Mouse (Mus musculus) heart, adult 2 months (tissue): Measurements from ENCODE around the gene Entr1. TPM values are rescaled to one million over a fixed set of nuclear protein-coding genes. Genes with fewer than 3 reads are reported as not detected.

ENCODE experiments used
- DNase-seq, 2 experiments: peaks; one replicate each; pipeline ENCODE4 v3.0.0; 2021
- H3K27ac ChIP-seq: fragments of 200-600 bp; 2 replicates; pipeline ENCODE4 v1.8.1; 2022
- H3K27me3 ChIP-seq: fragments of 200-500 bp; 2 replicates; pipeline ENCODE4 v1.6.1; 2012; ENCODE audit warnings: mild to moderate bottlenecking, low read length, inconsistent platforms, mixed read lengths; ENCODE audit not compliant: control insufficient read depth, insufficient read depth
- H3K36me3 ChIP-seq: fragments of 200-500 bp; 2 replicates; pipeline ENCODE4 v1.6.1; 2012; ENCODE audit warnings: low read length, inconsistent platforms; ENCODE audit not compliant: control insufficient read depth, insufficient read depth
- H3K4me1 ChIP-seq: fragments of 200-500 bp; 2 replicates; pipeline ENCODE4 v1.6.1; 2011; ENCODE audit warnings: low read length; ENCODE audit not compliant: control insufficient read depth, insufficient read depth
- H3K4me3 ChIP-seq: fragments of 200-600 bp; 2 replicates; pipeline ENCODE4 v1.8.1; 2022
- H3K79me2 ChIP-seq: fragments of 200-500 bp; replicated peaks from 2 replicates; pipeline ENCODE4 v1.6.1; 2012; ENCODE audit warnings: mild to moderate bottlenecking, inconsistent platforms, low read length, moderate library complexity, mixed read lengths; ENCODE audit not compliant: control insufficient read depth, insufficient read depth
- H3K9ac ChIP-seq: fragments of 200-500 bp; 2 replicates; pipeline ENCODE4 v1.6.1; 2012; ENCODE audit warnings: low read depth, mild to moderate bottlenecking, control low read depth, inconsistent platforms, low read length, mixed read lengths
- CTCF ChIP-seq: fragments of 200-600 bp; IDR thresholded peaks from 2 replicates; pipeline ENCODE4 v1.8.1; 2022; ENCODE audit warnings: antibody characterized with exemption, mild to moderate bottlenecking, moderate library complexity
- EP300 ChIP-seq: fragments of 200-500 bp; IDR thresholded peaks from 2 replicates; pipeline ENCODE4 v1.6.1; 2011; ENCODE audit warnings: low read depth, low read length, control low read depth; ENCODE audit not compliant: insufficient read depth
- POLR2A ChIP-seq: fragments of 200-500 bp; IDR thresholded peaks from 2 replicates; pipeline ENCODE4 v1.6.1; 2011; ENCODE audit warnings: mild to moderate bottlenecking, low read depth, low read length, control low read depth; ENCODE audit not compliant: insufficient read depth
- WGBS: fragments of 180-500 bp; shearing (Covaris S2); methylation state at CpG from one replicate; pipeline ENCODE4 v1.1.7; 2018; 5-methylcytosine and 5-hydroxymethylcytosine counted together
- intact Hi-C: fragments of 180-260 bp; cut with DNase I; formaldehyde crosslinking; loops from one replicate; pipeline ENCODE4 v1.15.1; 2025
- polyA plus RNA-seq: library from polyadenylated mRNA; depleted of rRNA; stranded (reverse); fragments of >200 nt; gene quantifications from 2 replicates; pipeline ENCODE4 v1.2.3, GENCODE M21; 2012
- total RNA-seq, 2 experiments: library from RNA; stranded (reverse); gene quantifications; 2 replicates each; pipeline ENCODE4 v1.2.3; 2021

Entr1 gene
- total and polyA plus RNA-seq, 3 experiments = 40.5 to 59.7 (median 46.9) TPM

DNA sequence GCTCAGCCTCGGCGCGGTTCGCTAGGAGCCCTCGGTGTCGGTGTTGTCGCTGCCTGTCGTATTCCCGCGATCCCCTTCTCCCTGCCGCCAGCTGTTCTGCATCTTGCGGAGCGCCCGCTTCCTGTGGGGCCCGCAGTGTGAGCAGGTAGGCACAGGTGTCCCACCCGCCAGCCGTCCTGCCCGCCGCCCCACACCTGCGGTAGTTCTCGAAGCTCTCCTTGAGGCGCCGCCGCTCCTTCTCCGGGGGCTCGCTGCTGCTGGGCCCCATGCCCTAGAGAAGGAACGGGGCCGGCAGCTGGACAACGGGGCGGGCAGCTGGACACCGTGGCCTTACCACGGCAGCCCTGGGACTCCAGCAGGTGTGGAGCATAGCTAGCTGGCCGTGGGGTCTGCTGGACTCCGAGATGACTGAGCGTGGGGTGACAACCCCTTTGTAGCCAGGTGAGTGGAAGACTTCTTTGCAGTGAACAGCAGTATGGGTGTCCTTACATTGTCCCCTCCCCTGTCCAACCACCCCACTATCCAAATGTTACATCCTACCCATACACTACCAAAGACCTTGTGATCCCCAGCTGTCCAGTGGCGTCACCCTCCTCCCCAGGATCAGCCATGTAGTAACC lies 36.7 kb downstream of the Entr1 start:
- Histone ChIP-seq H3K27ac (peak overlapping the region; percentile 88), H3K27me3 (no peaks in the 10 kb centered on the region), H3K36me3 (no peaks in the 10 kb centered on the region), H3K9ac (peak overlapping the region; percentile 94), H3K4me1 (peaks cover 8% of the 10 kb centered on the region), H3K79me2 (peaks cover 3% of the 10 kb centered on the region; the same call in 1 of the 2 replicates), H3K4me3 (peak overlapping the region; percentile 60)
- intact Hi-C loops = loop anchor here (1.0 to 5.0 kb wide), 5 partner anchors 27 to 56 kb away; partner anchors contain the start of genes Entr1, Gpsm1, Inpp5e and Pmpca
- no peak for TF ChIP-seq POLR2A
- TF ChIP-seq CTCF = peak; percentile 21; the same call in 1 of the 2 replicates
- 5% methylated on average over 36 of the region's 36 CpGs for WGBS
- DNase-seq = peak in 1 of 2 experiments; percentile 64

DNA sequence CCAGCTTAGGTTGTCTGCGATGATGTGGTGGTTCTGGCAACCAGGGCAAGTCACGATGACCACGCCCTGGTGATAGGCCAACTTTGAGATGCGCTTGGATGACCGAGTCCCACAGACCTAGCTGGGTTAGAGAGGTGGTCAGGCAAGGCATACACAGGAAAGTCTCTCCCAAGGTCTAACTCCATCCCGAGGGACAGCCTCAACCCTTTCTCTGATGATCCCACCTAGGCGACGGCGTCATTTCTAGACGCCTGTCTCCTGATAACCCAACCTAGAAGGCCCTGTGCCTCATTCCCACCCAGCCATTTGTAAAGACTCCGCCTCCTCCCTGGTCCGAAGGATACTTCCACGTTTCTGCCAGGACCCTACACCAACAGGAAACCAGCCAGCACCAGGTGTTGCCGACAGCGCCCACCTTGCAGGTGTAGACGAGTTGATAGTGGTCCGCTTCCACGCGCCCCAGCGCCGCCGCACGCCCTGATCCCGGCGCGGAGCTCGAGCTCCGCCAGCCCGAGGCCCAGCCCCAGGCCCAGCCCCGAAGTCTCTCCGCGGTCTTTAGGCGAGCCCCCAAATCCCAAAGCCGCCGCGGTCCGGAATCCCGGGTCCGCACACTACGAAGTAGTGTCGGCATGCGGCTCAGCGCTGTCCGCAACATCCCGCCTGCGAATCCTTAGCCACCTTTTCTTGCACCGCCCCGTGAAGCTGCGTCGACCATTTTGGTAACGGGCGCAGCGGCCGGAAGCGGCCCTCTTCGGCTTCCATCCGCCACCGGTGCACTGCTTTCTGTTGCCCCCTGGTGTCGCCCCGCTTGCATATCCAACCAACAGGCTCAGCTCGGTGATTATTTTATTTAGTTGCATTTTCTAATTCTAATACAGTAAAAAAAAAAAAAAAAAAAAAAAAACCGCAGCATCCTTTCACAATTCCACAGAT lies 37.5 kb downstream of the Entr1 start, which contains the start of gene Dnlz:
Gene Dnlz (minus strand): TSS at position 753 of the 933 bp plus-strand sequence.
- intact Hi-C loops = loop anchor here (1.0 to 5.0 kb wide), 5 partner anchors 26 to 57 kb away; partner anchors contain the start of genes Entr1, Gpsm1, Inpp5e and Pmpca
- TF ChIP-seq CTCF (peak; percentile 86), EP300 (peak; percentile 84; the same call in 1 of the 2 replicates), POLR2A (peak; percentile 54; the same call in 1 of the 2 replicates)
- WGBS = 1% methylated on average over 62 of the region's 62 CpGs
- H3K9ac ChIP-seq = peak within 1 kb of the TSS; percentile 94
- DNase-seq = peak; percentile 94 to 97
- no peaks in the 10 kb centered on the region for H3K27me3 ChIP-seq
- peaks cover 8% of the 10 kb centered on the region for H3K4me1 ChIP-seq
- no peaks in the 10 kb centered on the region for H3K36me3 ChIP-seq
- H3K27ac ChIP-seq = peak within 1 kb of the TSS; percentile 88
- H3K4me3 ChIP-seq = peak within 1 kb of the TSS; percentile 60
- H3K79me2 ChIP-seq = peaks cover 3% of the 10 kb centered on the region; the same call in 1 of the 2 replicates

DNA sequence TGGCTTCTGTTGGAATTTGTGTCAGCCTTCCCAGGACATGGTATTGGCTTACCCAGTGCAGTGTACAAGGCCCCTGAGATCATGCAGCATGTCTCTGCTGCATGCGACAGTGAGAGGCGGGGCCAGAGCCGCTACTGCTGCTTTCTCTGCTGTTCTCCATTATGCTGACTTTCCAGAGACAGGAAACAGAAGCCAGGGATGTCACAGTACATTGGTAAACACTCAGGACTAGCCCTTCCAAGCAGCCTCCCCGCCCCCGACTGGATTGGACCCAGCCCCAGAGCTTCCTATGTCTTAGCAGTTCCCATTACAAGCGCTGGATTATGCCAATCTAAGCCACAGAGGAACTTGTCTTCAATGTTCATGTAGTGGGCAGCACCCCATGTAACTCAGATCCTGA lies 40.9 kb downstream of the Entr1 start:
- no peak for TF ChIP-seq POLR2A
- no peak for TF ChIP-seq CTCF
- no peak for TF ChIP-seq EP300
- H3K27me3 ChIP-seq = no peaks in the 10 kb centered on the region
- H3K4me1 ChIP-seq = peaks cover 8% of the 10 kb centered on the region
- H3K4me3 ChIP-seq = no peak overlapping the region
- DNase-seq = no peak
- intact Hi-C loops = no loop called here
- H3K9ac ChIP-seq = no peak overlapping the region
- H3K27ac ChIP-seq = no peak overlapping the region
- WGBS = 40% methylated on average over 6 of the region's 6 CpGs
- H3K36me3 ChIP-seq = no peaks in the 10 kb centered on the region
- H3K79me2 ChIP-seq = peaks cover 3% of the 10 kb centered on the region; the same call in 1 of the 2 replicates

DNA sequence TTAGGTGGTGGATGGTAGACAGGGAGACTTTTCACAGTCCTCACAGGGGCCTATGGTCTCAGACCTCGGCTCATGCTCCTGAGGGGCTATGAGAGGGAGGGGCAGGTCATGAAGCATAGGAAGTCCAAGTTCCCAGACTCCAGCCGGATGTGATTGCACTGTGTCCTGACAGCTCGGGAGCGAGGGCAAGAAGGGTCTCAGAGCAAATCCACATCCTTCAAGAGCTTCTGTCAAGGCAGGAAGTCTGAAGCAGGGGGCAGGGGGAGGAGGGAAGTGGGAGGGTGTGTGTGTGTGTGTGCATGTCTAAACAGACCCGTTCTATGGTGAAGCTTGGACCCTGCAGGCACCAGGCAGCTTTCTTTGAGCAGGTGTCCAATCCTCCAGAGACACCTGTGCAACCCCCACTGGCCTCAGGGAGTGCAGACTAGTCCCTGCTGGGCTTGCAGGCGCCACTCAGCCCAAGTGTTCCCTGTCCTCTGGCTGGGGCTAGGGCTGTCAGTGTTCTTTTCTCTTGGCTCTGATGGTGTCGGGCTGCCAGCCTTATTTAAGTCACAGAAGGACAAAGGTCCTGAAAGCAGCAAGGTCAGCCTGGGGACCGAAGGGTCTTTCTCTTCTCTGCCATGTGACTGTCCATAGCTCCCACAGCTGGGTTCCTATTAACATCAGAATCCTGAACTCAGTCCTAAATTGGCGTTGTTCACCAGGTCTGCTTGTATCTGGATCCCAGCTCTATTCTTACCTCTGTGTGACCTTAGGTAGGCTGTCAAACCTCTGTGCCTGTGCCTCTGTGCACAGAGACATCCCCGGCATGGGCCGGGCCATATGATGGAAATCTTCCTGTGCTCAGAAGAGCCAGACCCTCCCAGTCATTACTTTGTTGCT lies 46.3 kb downstream of the Entr1 start:
- no peaks in the 10 kb centered on the region for H3K79me2 ChIP-seq
- peak; percentile 41; the same call in 1 of the 2 replicates for TF ChIP-seq POLR2A
- no peak for TF ChIP-seq EP300
- H3K4me1 ChIP-seq = peaks cover 14% of the 10 kb centered on the region
- peak overlapping the region; percentile 89 for H3K27ac ChIP-seq
- 25% methylated on average over 11 of the region's 11 CpGs for WGBS
- intact Hi-C loops = no loop called here
- no peaks in the 10 kb centered on the region for H3K36me3 ChIP-seq
- H3K9ac ChIP-seq = peak overlapping the region; percentile 24
- DNase-seq = no peak
- H3K4me3 ChIP-seq = peak overlapping the region; percentile 13
- H3K27me3 ChIP-seq = no peaks in the 10 kb centered on the region

DNA sequence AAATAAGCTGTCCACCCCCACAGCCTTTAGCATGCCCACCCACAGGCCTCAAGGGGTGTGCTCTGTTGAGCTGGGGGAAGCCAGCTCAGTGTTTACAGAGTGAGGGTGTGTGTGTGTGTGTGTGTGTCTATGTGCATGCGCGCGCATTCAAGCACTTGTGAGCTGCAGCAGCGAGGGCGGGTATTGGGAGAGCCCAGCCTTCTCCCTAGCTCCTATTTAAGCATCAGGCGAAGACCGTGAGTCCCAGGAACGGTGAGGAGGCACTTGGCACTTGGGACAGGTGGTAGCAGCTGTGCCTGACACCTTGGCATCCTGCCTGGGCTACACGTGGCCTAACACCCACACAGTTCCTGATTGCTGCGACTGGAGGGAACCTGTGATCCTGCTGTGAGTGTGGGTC lies 47.1 kb downstream of the Entr1 start:
- DNase-seq = peak; percentile 80 to 87
- H3K4me1 ChIP-seq = peaks cover 14% of the 10 kb centered on the region
- peak overlapping the region; percentile 89 for H3K27ac ChIP-seq
- no peaks in the 10 kb centered on the region for H3K36me3 ChIP-seq
- peak overlapping the region; percentile 46; the same call in 1 of the 2 replicates for H3K4me3 ChIP-seq
- H3K79me2 ChIP-seq = no peaks in the 10 kb centered on the region
- H3K27me3 ChIP-seq = no peaks in the 10 kb centered on the region
- TF ChIP-seq EP300 = peak; percentile 95
- TF ChIP-seq CTCF = no peak
- TF ChIP-seq POLR2A = peak; percentile 75; the same call in 1 of the 2 replicates
- intact Hi-C loops = no loop called here
- H3K9ac ChIP-seq = no peak overlapping the region; the same call in 1 of the 2 replicates
- WGBS = 16% methylated on average over 10 of the region's 10 CpGs
